8 mouse cellular contexts compared by ENCODE assay signal in the genomic region with DNA sequence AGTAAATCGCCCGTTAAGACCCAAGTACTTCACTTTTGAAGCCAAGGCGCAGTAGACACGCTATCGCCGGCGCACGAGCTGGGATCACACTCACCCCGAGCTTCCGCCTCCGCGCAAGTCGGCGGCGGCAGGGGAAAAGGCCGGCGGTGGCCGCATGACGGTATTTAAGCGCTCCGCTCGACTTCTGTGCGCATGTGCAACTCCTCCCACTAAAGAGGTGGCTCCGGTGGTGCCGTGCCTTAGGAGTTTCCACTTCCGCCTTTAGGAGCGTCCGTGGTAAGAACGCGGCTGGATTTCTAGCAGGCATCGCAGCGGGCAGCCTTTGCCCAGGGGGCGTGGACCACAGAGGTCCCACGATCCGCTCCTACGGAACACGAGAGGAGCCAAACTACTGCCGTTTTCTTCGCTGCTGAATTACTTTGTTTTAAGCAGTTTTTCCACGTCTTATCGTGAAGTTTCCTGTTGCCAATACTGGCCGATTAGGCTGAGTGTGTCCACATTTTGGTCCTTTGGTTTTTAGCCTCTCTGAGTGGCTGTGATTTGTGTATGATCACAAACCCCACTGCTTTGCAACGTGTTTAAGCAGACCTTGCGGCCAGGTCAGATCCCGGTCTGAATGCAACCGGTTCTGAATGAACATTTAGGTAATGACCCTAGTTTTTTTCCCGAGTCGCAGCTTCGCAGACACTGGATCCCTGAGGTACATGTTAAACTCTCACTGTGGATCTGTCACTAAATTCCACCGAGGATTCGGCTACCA. TPM values are rescaled to one million over a fixed set of nuclear protein-coding genes. Genes with fewer than 3 reads are reported as not detected.
DNase-seq lines count a peak whose midpoint lies in the region; ATAC-seq lines count a peak whose summit lies in the region.

Gene Rps12, minus strand, starts transcription at position 214 of the 760 bp plus-strand sequence.

- H3K4me2 ChIP-seq in heart, embryonic 13.5 days: peak within 1 kb of the TSS; percentile 96
- peak within 1 kb of the TSS; percentile 82 for H3K4me2 ChIP-seq in liver, embryonic 12.5 days
- peak within 1 kb of the TSS; percentile 66 for H3K4me2 ChIP-seq in stomach, embryonic 15.5 days

- peak within 1 kb of the TSS; percentile 99 for H3K9ac ChIP-seq in heart, embryonic 13.5 days
- H3K9ac ChIP-seq in liver, embryonic 12.5 days: peak within 1 kb of the TSS; percentile 86
- peak within 1 kb of the TSS; percentile 96 for H3K9ac ChIP-seq in stomach, embryonic 15.5 days

- no peaks in the 10 kb centered on the region for H3K9me3 ChIP-seq in heart, embryonic 13.5 days
- H3K9me3 ChIP-seq in liver, embryonic 12.5 days (replicated peaks): no peaks in the 10 kb centered on the region
- no peaks in the 10 kb centered on the region for H3K9me3 ChIP-seq in stomach, embryonic 15.5 days

- ATAC-seq in heart, embryonic 13.5 days (ENCODE audit: extremely low read depth, insufficient number of reproducible peaks, low FRiP score, low TSS enrichment): peak; percentile 92
- peak; percentile 91 for ATAC-seq in liver, embryonic 12.5 days
- ATAC-seq in stomach, embryonic 15.5 days (ENCODE audit: insufficient read depth, low FRiP score, low read depth): peak; percentile 98

- H3K4me1 ChIP-seq in brown adipose tissue, adult 24 weeks (ENCODE audit: control insufficient read depth, insufficient read depth, insufficient read length, low read length): no peaks in the 10 kb centered on the region; the same call in 1 of the 2 replicates
- peaks cover 48% of the 10 kb centered on the region for H3K4me1 ChIP-seq in heart, embryonic 13.5 days
- peaks cover 47% of the 10 kb centered on the region for H3K4me1 ChIP-seq in liver, embryonic 12.5 days
- H3K4me1 ChIP-seq in stomach, embryonic 15.5 days: peaks cover 22% of the 10 kb centered on the region

- H3K36me3 ChIP-seq in heart, embryonic 13.5 days: peaks cover 37% of the 10 kb centered on the region
- peaks cover 40% of the 10 kb centered on the region for H3K36me3 ChIP-seq in liver, embryonic 12.5 days
- H3K36me3 ChIP-seq in stomach, embryonic 15.5 days: peaks cover 10% of the 10 kb centered on the region

- DNase-seq in CD4-positive, CD25-positive, alpha-beta regulatory T cell, adult 2 months (ENCODE audit: low read depth, low spot score): peak; percentile 100
- DNase-seq in fat pad, adult 2 months (ENCODE audit: extremely low read depth, low read depth, low spot score): peak; percentile 73
- DNase-seq in kidney, postnatal 10 days: peak; percentile 99
- DNase-seq in natural killer cell, adult 2 months (ENCODE audit: low spot score in 2 of 2): peak; percentile 99

- peak within 1 kb of the TSS; percentile 80 for H3K4me3 ChIP-seq in brown adipose tissue, adult 24 weeks (ENCODE audit: insufficient read depth, low read depth, low read length)
- peak within 1 kb of the TSS; percentile 96 for H3K4me3 ChIP-seq in heart, embryonic 13.5 days
- H3K4me3 ChIP-seq in liver, embryonic 12.5 days: peak within 1 kb of the TSS; percentile 77
- peak within 1 kb of the TSS; percentile 97 for H3K4me3 ChIP-seq in stomach, embryonic 15.5 days (replicated peaks)

- H3K27me3 ChIP-seq in heart, embryonic 13.5 days (replicated peaks): no peaks in the 10 kb centered on the region
- H3K27me3 ChIP-seq in liver, embryonic 12.5 days (replicated peaks): no peaks in the 10 kb centered on the region
- H3K27me3 ChIP-seq in stomach, embryonic 15.5 days (replicated peaks): no peaks in the 10 kb centered on the region

- WGBS in heart, embryonic 13.5 days: under 1% methylated on average over 51 of the region's 51 CpGs
- under 1% methylated on average over 51 of the region's 51 CpGs for WGBS in liver, embryonic 12.5 days (ENCODE audit: insufficient replicate concordance)
- under 1% methylated on average over 51 of the region's 51 CpGs for WGBS in stomach, embryonic 15.5 days

- peak within 1 kb of the TSS; percentile 95 for H3K27ac ChIP-seq in brown adipose tissue, adult 24 weeks (replicated peaks; ENCODE audit: low read depth, low read length)
- H3K27ac ChIP-seq in heart, embryonic 13.5 days (replicated peaks): peak within 1 kb of the TSS; percentile 84
- H3K27ac ChIP-seq in liver, embryonic 12.5 days: peak within 1 kb of the TSS; percentile 90
- H3K27ac ChIP-seq in stomach, embryonic 15.5 days: peak within 1 kb of the TSS; percentile 94

RNA-seq across cellular contexts. Expression of gene Rps12, which starts in this region (rescaled TPM):
- polyA plus RNA-seq in brown adipose tissue, adult 24 weeks (2012; ENCODE audit: insufficient read depth, insufficient read length, missing spikeins): 46.3 and 65.8 TPM in 2 replicates
- 98.2 and 103 TPM in 2 replicates for polyA plus RNA-seq in heart, embryonic 13.5 days (2015; fragmentation: Nextera tagmentation; extraction: Ambion mirVana)
- polyA plus RNA-seq in liver, embryonic 12.5 days (2016; fragmentation: Nextera tagmentation; extraction: Ambion mirVana): 192 and 199 TPM in 2 replicates
- 150 and 170 TPM in 2 replicates for polyA plus RNA-seq in stomach, embryonic 15.5 days (2015; fragmentation: Nextera tagmentation; extraction: Ambion mirVana)

Comparison
In these comparisons a context has a peak if more than half of its experiments do, and no peak if none do; other contexts are left out.
1. Peak in every context shown above with its lines: DNase-seq, ATAC-seq, H3K4me3 ChIP-seq and H3K27ac ChIP-seq.